Mouse (Mus musculus) kidney, embryonic 14.5 days (tissue): ENCODE results near the gene Ppp4r4. TPM values are rescaled to one million over a fixed set of nuclear protein-coding genes. Genes with fewer than 3 reads are reported as not detected.

Experiments
- ATAC-seq: fragments of 200-750 bp; cut with Nextera tagmentation; 2 replicates; pipeline ENCODE4 v1.8.0; 2017; ENCODE audit warnings: moderate number of reproducible peaks, mild to moderate bottlenecking, moderate TSS enrichment, moderate library complexity; ENCODE audit not compliant: low FRiP score, low TSS enrichment
- H3K27ac ChIP-seq: fragments of 300-500 bp; sonication (generic); 2 replicates; pipeline ENCODE4 v1.5.1; 2014; ENCODE audit warnings: low read depth, mild to moderate bottlenecking, low read length, moderate library complexity, mixed read lengths
- H3K27me3 ChIP-seq: fragments of 300-500 bp; sonication (generic); 2 replicates; pipeline ENCODE4 v1.6.1; 2014; ENCODE audit warnings: mild to moderate bottlenecking, low read length; ENCODE audit not compliant: control insufficient read depth, insufficient read depth
- H3K36me3 ChIP-seq: fragments of 300-500 bp; sonication (generic); 2 replicates; pipeline ENCODE4 v1.6.1; 2014; ENCODE audit warnings: low read length, mixed read lengths; ENCODE audit not compliant: control insufficient read depth, insufficient read depth
- H3K4me1 ChIP-seq: fragments of 300-500 bp; sonication (generic); 2 replicates; pipeline ENCODE4 v1.6.1; 2014; ENCODE audit warnings: low read length, mixed read lengths; ENCODE audit not compliant: control insufficient read depth, insufficient read depth
- H3K4me2 ChIP-seq: fragments of 300-500 bp; sonication (generic); replicated peaks from 2 replicates; pipeline ENCODE4 v1.6.1; 2014; ENCODE audit warnings: low read depth, mild to moderate bottlenecking, low read length
- H3K4me3 ChIP-seq: fragments of 300-500 bp; sonication (generic); 2 replicates; pipeline ENCODE4 v1.5.1; 2014; ENCODE audit warnings: mild to moderate bottlenecking, low read length
- H3K9ac ChIP-seq: fragments of 300-500 bp; sonication (generic); 2 replicates; pipeline ENCODE4 v1.6.1; 2014; ENCODE audit warnings: low read depth, mild to moderate bottlenecking, low read length, moderate library complexity
- H3K9me3 ChIP-seq: fragments of 300-500 bp; sonication (generic); 2 replicates; pipeline ENCODE4 v1.6.1; 2016; ENCODE audit warnings: low read length; ENCODE audit not compliant: control insufficient read depth
- WGBS: fragments of 180-500 bp; shearing (Covaris S2); extraction: QIAGEN DNeasy Blood & Tissue Kit; methylation state at CpG from one replicate; pipeline ENCODE4 v1.1.7; 2014; 5-methylcytosine and 5-hydroxymethylcytosine counted together
- polyA plus RNA-seq: library from polyadenylated mRNA; unstranded; fragments of >200 nt; fragmentation: Nextera tagmentation; extraction: Ambion mirVana; gene quantifications from 2 replicates; pipeline ENCODE4 v1.2.1, GENCODE M21; 2014

Gene Ppp4r4
- polyA plus RNA-seq, 1 experiment from 2014 or later = 2.0 TPM

DNA sequence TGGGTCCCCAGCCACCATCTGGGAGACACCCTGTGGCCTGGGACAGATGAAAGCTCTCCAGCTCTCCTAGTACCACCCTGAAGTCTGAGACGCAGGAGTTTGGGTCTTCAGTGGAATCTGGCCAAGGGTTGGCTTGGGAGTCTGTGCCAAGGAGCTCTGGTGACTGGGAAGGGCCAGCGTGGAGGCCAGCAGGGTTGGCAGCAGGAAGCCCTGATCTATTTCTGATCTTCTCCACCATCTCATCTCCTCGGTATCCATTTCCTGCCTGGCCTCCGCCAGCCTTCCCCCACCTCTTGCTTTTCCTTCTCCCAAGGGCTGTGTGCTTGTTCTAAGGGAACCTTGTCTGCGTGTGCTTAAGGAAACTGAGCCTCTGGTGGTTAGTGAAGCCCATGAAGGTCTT, 33.3 kb upstream of the Ppp4r4 start:
- no peaks in the 10 kb centered on the region for H3K4me1 ChIP-seq
- WGBS = 65% methylated on average over 5 of the region's 5 CpGs
- no peaks in the 10 kb centered on the region for H3K36me3 ChIP-seq

GRCm38 (mm10) chr12:103499261-103499660, 32.8 kb upstream of the Ppp4r4 start:
- no peak for ATAC-seq
- Histone ChIP-seq H3K27me3 (no peaks in the 10 kb centered on the region), H3K27ac (no peak overlapping the region), H3K9me3 (no peaks in the 10 kb centered on the region), H3K36me3 (no peaks in the 10 kb centered on the region), H3K4me3 (no peak overlapping the region), H3K9ac (no peak overlapping the region), H3K4me2 (no peak overlapping the region), H3K4me1 (no peaks in the 10 kb centered on the region)
- 81% methylated on average over 2 of the region's 2 CpGs for WGBS

More for the DNA sequence above, 33.3 kb upstream of the Ppp4r4 start:
- Histone ChIP-seq H3K9me3 (no peaks in the 10 kb centered on the region), H3K4me2 (no peak overlapping the region), H3K27me3 (no peaks in the 10 kb centered on the region), H3K4me3 (no peak overlapping the region), H3K9ac (no peak overlapping the region), H3K27ac (no peak overlapping the region)
- ATAC-seq = no peak

DNA sequence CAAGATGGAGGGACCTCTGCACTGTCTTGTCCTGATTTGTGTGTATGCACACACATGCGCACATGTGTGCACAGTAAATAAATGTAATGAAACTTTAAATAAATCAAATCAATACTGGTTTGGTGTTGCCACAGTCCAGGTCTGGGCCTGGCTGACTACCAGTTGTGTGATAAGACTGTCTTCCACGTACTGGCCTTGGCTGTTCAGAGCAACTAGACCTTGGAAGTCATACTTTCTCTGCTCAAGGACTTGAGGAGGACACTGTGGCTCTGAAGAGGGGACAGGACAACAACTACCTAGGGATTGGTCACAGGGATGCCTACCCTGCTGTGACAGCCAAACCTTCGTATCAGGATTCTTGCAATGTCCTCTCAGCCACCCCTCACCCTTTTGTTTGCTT, 28.8 kb upstream of the Ppp4r4 start:
- Histone ChIP-seq H3K36me3 (no peaks in the 10 kb centered on the region), H3K4me2 (no peak overlapping the region), H3K9me3 (no peaks in the 10 kb centered on the region), H3K27me3 (no peaks in the 10 kb centered on the region), H3K4me1 (no peaks in the 10 kb centered on the region), H3K4me3 (no peak overlapping the region), H3K9ac (no peak overlapping the region), H3K27ac (no peak overlapping the region)
- 84% methylated on average over 3 of the region's 3 CpGs for WGBS
- no peak for ATAC-seq

DNA sequence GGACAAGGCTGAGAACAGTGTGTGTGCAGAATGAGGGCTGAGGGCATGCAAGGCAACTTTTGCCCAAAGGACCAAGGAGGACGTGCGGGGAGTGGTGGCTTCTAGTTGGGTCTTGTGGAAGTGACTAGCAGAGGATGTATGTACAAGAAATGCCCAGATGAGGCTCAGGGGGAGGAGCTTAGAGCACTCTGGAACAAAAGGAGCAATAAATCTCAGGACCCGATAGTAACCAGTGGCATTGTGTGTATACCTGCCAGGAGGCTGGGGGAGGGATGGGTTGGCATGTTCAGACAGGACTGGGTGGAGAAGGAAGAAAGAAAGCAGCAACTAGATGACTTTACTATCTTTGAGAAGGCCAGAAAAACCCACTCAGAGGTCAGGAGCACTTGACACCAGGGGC, 27.7 kb upstream of the Ppp4r4 start:
- H3K27me3 ChIP-seq = no peaks in the 10 kb centered on the region
- H3K4me2 ChIP-seq = no peak overlapping the region
- 77% methylated on average over 3 of the region's 3 CpGs for WGBS
- no peak for ATAC-seq
- H3K36me3 ChIP-seq = no peaks in the 10 kb centered on the region
- H3K9me3 ChIP-seq = no peaks in the 10 kb centered on the region
- no peak overlapping the region for H3K4me3 ChIP-seq
- no peak overlapping the region for H3K27ac ChIP-seq
- no peaks in the 10 kb centered on the region for H3K4me1 ChIP-seq
- H3K9ac ChIP-seq = no peak overlapping the region

DNA sequence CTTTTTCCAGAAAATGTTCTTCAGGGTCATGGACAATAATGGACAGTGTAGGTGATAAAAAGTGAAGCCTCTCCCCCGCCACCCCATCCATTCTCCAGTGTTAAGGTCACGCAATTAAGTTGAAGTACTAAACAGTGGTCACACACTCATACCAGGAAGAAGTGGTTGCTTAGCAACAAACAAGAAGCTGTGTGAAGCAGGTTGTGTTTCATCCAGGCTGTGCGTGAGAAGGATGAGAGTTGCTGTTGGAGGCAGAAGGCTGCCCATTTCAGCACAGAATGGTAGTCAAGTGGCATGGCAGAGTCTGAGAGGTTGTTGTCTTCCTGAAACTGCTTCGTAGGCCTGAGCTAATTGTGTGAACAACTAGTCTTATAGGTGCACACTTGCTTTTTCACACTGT, 23.7 kb upstream of the Ppp4r4 start:
- Histone ChIP-seq H3K4me3 (no peak overlapping the region), H3K4me2 (no peak overlapping the region), H3K4me1 (no peaks in the 10 kb centered on the region), H3K27me3 (no peaks in the 10 kb centered on the region), H3K36me3 (no peaks in the 10 kb centered on the region), H3K27ac (no peak overlapping the region), H3K9ac (no peak overlapping the region), H3K9me3 (no peaks in the 10 kb centered on the region)
- ATAC-seq = no peak
- 73% methylated on average over 4 of the region's 4 CpGs for WGBS

GRCm38 (mm10) chr12:103509893-103510292, 22.2 kb upstream of the Ppp4r4 start:
- no peak overlapping the region for H3K9ac ChIP-seq
- H3K27me3 ChIP-seq = no peaks in the 10 kb centered on the region
- ATAC-seq = no peak
- no peak overlapping the region for H3K27ac ChIP-seq
- no peaks in the 10 kb centered on the region for H3K9me3 ChIP-seq
- H3K4me2 ChIP-seq = no peak overlapping the region
- H3K4me1 ChIP-seq = no peaks in the 10 kb centered on the region
- WGBS = 95% methylated on average over 8 of the region's 8 CpGs
- no peak overlapping the region for H3K4me3 ChIP-seq
- no peaks in the 10 kb centered on the region for H3K36me3 ChIP-seq

DNA sequence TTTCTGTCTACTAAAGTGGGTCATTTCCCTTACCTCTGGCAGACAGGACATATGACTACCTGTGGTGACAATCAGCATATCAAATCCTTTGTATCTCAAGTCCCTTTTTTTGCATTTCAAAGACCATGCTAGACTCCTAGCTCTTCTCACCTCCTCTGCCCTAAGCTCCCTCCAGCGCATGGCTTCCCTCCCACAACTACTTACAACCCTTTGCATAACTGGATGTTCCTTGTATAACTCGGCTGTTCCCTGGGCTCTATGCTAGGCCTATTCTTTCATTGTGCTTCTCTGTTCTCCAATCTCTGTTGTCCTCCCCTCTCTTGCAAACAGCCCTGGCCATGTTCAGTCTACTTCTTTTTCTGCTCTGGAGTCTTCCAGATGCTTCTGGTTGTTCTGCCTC, 20.5 kb upstream of the Ppp4r4 start:
- Histone ChIP-seq H3K4me1 (no peaks in the 10 kb centered on the region), H3K4me3 (no peak overlapping the region), H3K9ac (no peak overlapping the region), H3K4me2 (no peak overlapping the region), H3K27me3 (no peaks in the 10 kb centered on the region), H3K36me3 (no peaks in the 10 kb centered on the region), H3K9me3 (no peaks in the 10 kb centered on the region), H3K27ac (no peak overlapping the region)
- no peak for ATAC-seq
- 37% methylated on average over 2 of the region's 2 CpGs for WGBS

DNA sequence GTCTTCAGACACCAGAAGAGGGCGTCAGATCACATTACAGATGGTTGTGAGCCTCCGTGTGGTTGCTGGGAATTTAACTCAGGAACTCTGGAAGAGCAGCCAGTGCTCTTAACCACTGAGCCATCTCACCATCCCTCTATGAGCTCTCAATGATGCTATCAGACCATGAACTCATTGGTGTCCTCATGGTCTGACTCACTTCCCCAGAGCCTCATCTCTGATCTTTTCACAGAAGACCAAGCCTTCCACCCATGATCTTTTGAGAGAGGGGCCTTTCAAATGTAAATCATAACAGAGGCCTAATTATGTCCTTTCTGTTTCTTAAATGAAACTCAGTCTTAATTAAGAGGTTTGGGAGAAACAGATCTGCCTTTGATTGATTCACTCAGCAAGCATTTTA, 19.0 kb upstream of the Ppp4r4 start:
- Histone ChIP-seq H3K4me1 (no peaks in the 10 kb centered on the region), H3K27me3 (no peaks in the 10 kb centered on the region), H3K9me3 (no peaks in the 10 kb centered on the region), H3K4me3 (no peak overlapping the region), H3K36me3 (no peaks in the 10 kb centered on the region), H3K4me2 (no peak overlapping the region), H3K27ac (no peak overlapping the region), H3K9ac (no peak overlapping the region)
- no peak for ATAC-seq
- 63% methylated on average over 2 of the region's 2 CpGs for whole genome bisulfite sequencing

DNA sequence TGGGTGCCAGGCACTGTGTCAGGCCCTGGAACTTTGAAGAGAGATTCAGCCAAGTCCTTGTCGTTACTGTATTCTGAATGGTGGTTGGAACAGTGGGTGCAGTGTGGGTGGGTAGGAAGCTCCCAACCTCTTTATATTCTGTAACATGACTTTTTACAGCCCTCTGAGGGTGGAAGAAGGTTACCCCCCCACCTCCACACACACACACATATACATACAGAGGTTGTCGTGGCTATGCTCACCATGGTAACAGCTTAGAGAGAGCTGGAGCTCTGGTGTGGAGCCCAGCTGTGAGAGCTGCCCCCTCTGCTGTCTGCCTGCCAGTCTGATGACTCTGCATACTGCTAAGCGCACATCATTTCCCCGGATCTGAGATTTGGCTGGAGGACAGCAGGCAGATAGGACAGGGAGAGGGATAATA, 18.6 kb upstream of the Ppp4r4 start:
- Histone ChIP-seq H3K4me1 (no peaks in the 10 kb centered on the region), H3K4me2 (no peak overlapping the region), H3K9me3 (no peaks in the 10 kb centered on the region), H3K27me3 (no peaks in the 10 kb centered on the region), H3K9ac (no peak overlapping the region), H3K27ac (no peak overlapping the region), H3K36me3 (no peaks in the 10 kb centered on the region), H3K4me3 (no peak overlapping the region)
- no peak for ATAC-seq
- 57% methylated on average over 4 of the region's 4 CpGs for WGBS

GRCm38 (mm10) chr12:103514354-103514753, 17.7 kb upstream of the Ppp4r4 start:
- no peaks in the 10 kb centered on the region for H3K4me1 ChIP-seq
- H3K4me3 ChIP-seq = no peak overlapping the region
- no peak overlapping the region for H3K27ac ChIP-seq
- WGBS = 80% methylated on average over 3 of the region's 3 CpGs
- H3K27me3 ChIP-seq = no peaks in the 10 kb centered on the region
- H3K4me2 ChIP-seq = no peak overlapping the region
- no peaks in the 10 kb centered on the region for H3K36me3 ChIP-seq
- no peaks in the 10 kb centered on the region for H3K9me3 ChIP-seq
- no peak overlapping the region for H3K9ac ChIP-seq
- ATAC-seq = no peak; the same call in 1 of the 2 replicates
